Mouse (Mus musculus) liver, postnatal 0 days (tissue): ENCODE measurements around the gene Cpt1b.

Experiments
- CTCF ChIP-seq: sonication (generic); IDR thresholded peaks from 2 replicates; pipeline ENCODE4 v1.5.1; 2016; ENCODE audit warnings: antibody characterized with exemption, low read depth
- EP300 ChIP-seq: IDR thresholded peaks from 2 replicates; pipeline ENCODE4 v1.6.1; 2016; ENCODE audit warnings: antibody characterized with exemption, low read depth, mild to moderate bottlenecking

DNA sequence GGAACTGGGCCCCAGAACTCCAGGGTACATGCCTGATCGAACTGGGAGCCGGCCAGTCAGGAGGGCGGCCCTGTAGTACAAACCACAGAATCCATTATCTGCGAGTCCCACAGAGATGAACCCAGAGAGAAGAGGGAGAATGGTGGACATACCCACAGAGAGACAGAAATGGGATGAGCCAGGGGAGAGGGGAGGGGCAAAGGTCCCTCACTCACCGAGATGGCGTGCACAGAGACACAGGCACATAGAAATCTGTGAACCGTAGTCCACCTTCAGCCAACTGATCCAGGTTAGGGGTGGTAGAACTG, 49.6 kb upstream of the Cpt1b start:
- TF ChIP-seq EP300 (no peak), CTCF (no peak)
